Mouse (Mus musculus) lung, postnatal 25 days (tissue): ENCODE measurements at regions not wholly inside any gene's neighbourhood (a gene's known extent, or its start where the extent isn't known, plus 50 kb on each side); places are given as distances from the start of the nearest gene placed in this dataset.

Experiments
- DNase-seq: peaks from one replicate; pipeline ENCODE4 v3.0.0; 2022; ENCODE audit warnings: low spot score

- DNase-seq: peak; percentile 6
Measured at GRCm38 (mm10) chr1:155472112-155472955, 55.1 kb upstream of the Xpr1 start.

- no peak for DNase-seq
Measured at GRCm38 (mm10) chr1:155472956-155473646, 55.9 kb upstream of the Xpr1 start.

GRCm38 (mm10) chr1:155474973-155475372 is 57.8 kb upstream of the Xpr1 start:
- peak; percentile 53 for DNase-seq

- DNase-seq: peak; percentile 26
Measured at GRCm38 (mm10) chr1:155476237-155476636, 59.0 kb upstream of the Xpr1 start.

GRCm38 (mm10) chr1:155482148-155482547 is 64.9 kb upstream of the Xpr1 start:
- no peak for DNase-seq

- DNase-seq: no peak
Measured at GRCm38 (mm10) chr1:155482760-155483159, 65.5 kb upstream of the Xpr1 start.

GRCm38 (mm10) chr1:155483693-155484092 is 66.5 kb upstream of the Xpr1 start:
- peak; percentile 7 for DNase-seq

GRCm38 (mm10) chr1:155487796-155488195 is 70.1 kb upstream of the Acbd6 start:
- DNase-seq: no peak

GRCm38 (mm10) chr1:155488966-155489661 is 68.8 kb upstream of the Acbd6 start:
- DNase-seq: peak; percentile 22

- peak; percentile 6 for DNase-seq
Measured at GRCm38 (mm10) chr1:155490131-155490530, 67.8 kb upstream of the Acbd6 start.

- DNase-seq: no peak
Measured at GRCm38 (mm10) chr1:155491205-155492026, 66.5 kb upstream of the Acbd6 start.

GRCm38 (mm10) chr1:155493333-155493732 is 64.6 kb upstream of the Acbd6 start:
- no peak for DNase-seq

- DNase-seq: no peak
Measured at GRCm38 (mm10) chr1:155493799-155494198, 64.1 kb upstream of the Acbd6 start.

GRCm38 (mm10) chr1:155494347-155494746 is 63.6 kb upstream of the Acbd6 start:
- DNase-seq: no peak

- DNase-seq: no peak
Measured at GRCm38 (mm10) chr1:155499735-155500134, 58.2 kb upstream of the Acbd6 start.

GRCm38 (mm10) chr1:155502867-155503266 is 55.1 kb upstream of the Acbd6 start:
- no peak for DNase-seq

GRCm38 (mm10) chr1:155504581-155505328 is 53.2 kb upstream of the Acbd6 start:
- DNase-seq: peak; percentile 18

- no peak for DNase-seq
Measured at GRCm38 (mm10) chr1:155505361-155506077, 52.4 kb upstream of the Acbd6 start.
